Mouse (Mus musculus): ENCODE measurements around the gene Phkg1. TPM values are rescaled to one million over a fixed set of nuclear protein-coding genes. Genes with fewer than 3 reads are reported as not detected.

Phkg1 gene
- polyA plus RNA-seq, 1 experiment from 2014 or later, result 0.26 TPM

DNA sequence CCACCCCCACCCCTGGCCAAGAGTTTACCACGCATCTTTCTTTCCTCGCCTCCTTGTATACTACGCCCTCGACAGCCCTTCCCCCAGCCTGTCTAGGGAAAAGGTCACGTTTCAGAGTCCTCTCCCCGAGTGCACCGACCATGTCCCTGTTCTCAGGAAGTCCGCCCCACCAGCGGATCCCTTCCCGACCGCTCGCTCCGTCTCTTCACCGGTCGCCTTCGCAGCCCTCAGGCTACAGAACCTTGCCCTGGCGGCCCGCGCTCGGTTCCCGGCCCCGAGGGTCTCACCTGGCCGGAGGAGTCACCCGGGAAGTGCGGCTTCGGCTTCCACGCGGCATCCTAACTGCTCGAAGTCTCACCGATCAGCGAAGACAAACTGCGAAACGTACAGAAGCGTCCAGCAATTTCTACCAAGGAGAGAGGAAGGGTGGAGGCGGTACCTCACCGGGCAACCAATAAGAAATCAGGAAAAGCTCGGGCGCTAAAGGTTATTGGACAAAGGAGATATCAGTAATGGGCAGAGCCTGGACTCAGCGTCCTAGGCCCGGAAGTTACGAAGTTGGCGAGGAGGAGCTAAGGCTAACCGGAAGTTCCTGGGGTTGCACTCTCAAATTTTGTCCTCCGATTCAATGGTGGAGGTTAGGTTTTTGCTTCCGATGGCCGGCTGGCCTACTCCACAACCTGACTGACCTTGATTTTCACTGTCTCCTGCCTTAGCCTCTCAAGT lies 11.3 kb downstream of the Phkg1 start, which contains the start of gene Chchd2:
TSS of gene Chchd2 (minus strand) at position 560 of the 726 bp plus-strand sequence.
- DNase-seq (ENCODE audit: low spot score), result peak; percentile 94
- WGBS, result under 1% methylated on average over 46 of the region's 46 CpGs
- H3K4me1 ChIP-seq (replicated peaks), result peaks cover 14% of the 10 kb centered on the region
- no peaks in the 10 kb centered on the region for H3K27me3 ChIP-seq (ENCODE audit: insufficient read depth, poor library complexity, severe bottlenecking)
- no peaks in the 10 kb centered on the region for H3K9me3 ChIP-seq
- H3K27ac ChIP-seq, result peak within 1 kb of the TSS; percentile 96
- peak within 1 kb of the TSS; percentile 93 for H3K4me3 ChIP-seq
- peaks cover 31% of the 10 kb centered on the region for H3K36me3 ChIP-seq

GRCm38 (mm10) chr5:129886271-129886670 lies 12.1 kb downstream of the Phkg1 start:
- no peaks in the 10 kb centered on the region for H3K27me3 ChIP-seq (ENCODE audit: insufficient read depth, poor library complexity, severe bottlenecking)
- H3K36me3 ChIP-seq, result peaks cover 40% of the 10 kb centered on the region
- peak; percentile 7 for DNase-seq (ENCODE audit: low spot score)
- peak overlapping the region; percentile 93 for H3K4me3 ChIP-seq
- H3K4me1 ChIP-seq (replicated peaks), result peaks cover 14% of the 10 kb centered on the region
- H3K9me3 ChIP-seq, result no peaks in the 10 kb centered on the region
- WGBS, result 51% methylated on average over 10 of the region's 10 CpGs
- peak overlapping the region; percentile 96 for H3K27ac ChIP-seq

GRCm38 (mm10) chr5:129879888-129880287 lies 18.5 kb downstream of the Phkg1 start:
- Histone ChIP-seq H3K27me3 (ENCODE audit: insufficient read depth, poor library complexity, severe bottlenecking) (no peaks in the 10 kb centered on the region), H3K27ac (no peak overlapping the region), H3K9me3 (no peaks in the 10 kb centered on the region), H3K4me1 (replicated peaks) (no peaks in the 10 kb centered on the region), H3K36me3 (peaks cover 50% of the 10 kb centered on the region), H3K4me3 (no peak overlapping the region)
- 65% methylated on average over 3 of the region's 3 CpGs for WGBS
- DNase-seq (ENCODE audit: low spot score), result no peak

DNA sequence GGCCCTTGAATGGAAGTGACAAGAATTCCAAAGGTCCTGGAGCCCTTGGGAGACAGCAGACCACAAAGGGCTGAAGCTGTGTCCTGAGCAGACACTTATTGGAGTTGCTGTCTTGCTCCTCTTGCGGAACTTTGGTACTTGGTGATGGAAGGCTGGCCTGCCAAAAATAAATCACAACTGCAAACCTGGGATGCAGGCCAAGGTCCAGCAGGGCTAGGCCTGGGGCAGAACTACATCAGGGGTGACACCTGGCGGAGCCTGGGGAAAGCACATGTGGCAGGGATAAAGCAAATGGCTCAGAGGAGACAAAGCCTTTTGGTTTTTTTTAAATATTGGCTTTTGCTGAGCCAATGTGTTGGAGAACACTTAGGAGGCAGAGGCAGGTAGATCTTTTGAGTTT lies 19.4 kb downstream of the Phkg1 start:
- H3K4me3 ChIP-seq, result no peak overlapping the region
- H3K27me3 ChIP-seq (ENCODE audit: insufficient read depth, poor library complexity, severe bottlenecking), result no peaks in the 10 kb centered on the region
- H3K9me3 ChIP-seq, result no peaks in the 10 kb centered on the region
- WGBS, result 58% methylated on average over 2 of the region's 2 CpGs
- H3K27ac ChIP-seq, result no peak overlapping the region
- H3K36me3 ChIP-seq, result peaks cover 40% of the 10 kb centered on the region
- no peaks in the 10 kb centered on the region for H3K4me1 ChIP-seq (replicated peaks)
- DNase-seq (ENCODE audit: low spot score), result peak; percentile 21

GRCm38 (mm10) chr5:129877731-129878455 lies 20.5 kb downstream of the Phkg1 start:
- no peak for DNase-seq (ENCODE audit: low spot score)
- H3K9me3 ChIP-seq, result no peaks in the 10 kb centered on the region
- WGBS, result 75% methylated on average over 9 of the region's 9 CpGs

DNA sequence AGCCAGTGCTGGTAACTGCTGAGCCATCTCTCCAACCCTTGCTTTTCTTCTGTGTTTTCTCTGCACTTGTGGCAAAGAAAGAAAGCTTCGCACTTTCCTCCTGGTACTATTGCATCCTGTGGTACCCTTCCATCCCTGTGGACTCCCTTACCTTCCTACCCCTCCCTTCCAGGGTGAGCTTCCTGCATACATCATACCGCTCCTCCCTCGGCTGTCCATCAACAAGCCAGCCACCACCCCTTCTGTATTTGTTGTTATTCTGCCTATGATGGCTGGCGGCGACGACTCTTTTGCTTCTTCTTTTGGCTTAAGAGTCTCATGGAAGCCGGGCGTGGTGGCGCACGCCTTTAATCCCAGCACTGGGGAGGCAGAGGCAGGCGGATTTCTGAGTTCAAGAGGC lies 23.3 kb downstream of the Phkg1 start:
- Histone ChIP-seq H3K4me3 (no peak overlapping the region), H3K27me3 (ENCODE audit: insufficient read depth, poor library complexity, severe bottlenecking) (no peaks in the 10 kb centered on the region)
- no peak for DNase-seq (ENCODE audit: low spot score)

More at GRCm38 (mm10) chr5:129877731-129878455, 20.5 kb downstream of the Phkg1 start:
- no peak overlapping the region for H3K27ac ChIP-seq
- H3K36me3 ChIP-seq, result peaks cover 32% of the 10 kb centered on the region
- H3K4me3 ChIP-seq, result no peak overlapping the region
- no peaks in the 10 kb centered on the region for H3K4me1 ChIP-seq (replicated peaks)
- H3K27me3 ChIP-seq (ENCODE audit: insufficient read depth, poor library complexity, severe bottlenecking), result no peaks in the 10 kb centered on the region

GRCm38 (mm10) chr5:129873942-129874341 lies 24.4 kb downstream of the Phkg1 start:
- H3K27me3 ChIP-seq (ENCODE audit: insufficient read depth, poor library complexity, severe bottlenecking), result no peaks in the 10 kb centered on the region
- H3K36me3 ChIP-seq, result no peaks in the 10 kb centered on the region
- no peaks in the 10 kb centered on the region for H3K9me3 ChIP-seq
- H3K27ac ChIP-seq, result no peak overlapping the region
- DNase-seq (ENCODE audit: low spot score), result no peak
- H3K4me1 ChIP-seq (replicated peaks), result no peaks in the 10 kb centered on the region
- no peak overlapping the region for H3K4me3 ChIP-seq
- WGBS, result 85% methylated on average over 12 of the region's 12 CpGs

More for the DNA sequence above, 23.3 kb downstream of the Phkg1 start:
- no peaks in the 10 kb centered on the region for H3K9me3 ChIP-seq
- WGBS, result 79% methylated on average over 11 of the region's 11 CpGs
- no peak overlapping the region for H3K27ac ChIP-seq
- peaks cover 6% of the 10 kb centered on the region for H3K36me3 ChIP-seq
- no peaks in the 10 kb centered on the region for H3K4me1 ChIP-seq (replicated peaks)

DNA sequence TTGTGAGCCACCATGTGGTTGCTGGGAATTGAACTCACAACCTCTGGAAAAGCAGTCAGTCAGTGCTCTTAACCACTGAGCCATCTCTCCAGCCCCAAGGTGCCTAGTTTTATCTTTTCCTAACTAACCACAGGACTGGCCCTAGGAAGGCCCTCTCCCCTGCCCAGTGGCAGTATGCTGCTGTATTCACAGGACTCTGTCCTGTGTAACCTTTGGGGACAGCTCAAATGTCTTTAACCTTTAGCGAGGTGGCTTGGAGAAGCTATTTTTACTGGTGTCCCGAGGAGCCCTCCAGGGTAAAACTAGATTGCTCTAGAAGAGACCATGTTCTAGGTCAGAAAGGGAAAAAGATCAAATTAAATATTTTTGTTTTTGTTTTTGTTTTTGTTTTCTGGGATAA lies 27.1 kb downstream of the Phkg1 start:
- no peak overlapping the region for H3K4me3 ChIP-seq
- 77% methylated on average over 2 of the region's 2 CpGs for WGBS
- no peaks in the 10 kb centered on the region for H3K4me1 ChIP-seq (replicated peaks)
- no peak overlapping the region for H3K27ac ChIP-seq
- no peaks in the 10 kb centered on the region for H3K27me3 ChIP-seq (ENCODE audit: insufficient read depth, poor library complexity, severe bottlenecking)
- DNase-seq (ENCODE audit: low spot score), result no peak
- no peaks in the 10 kb centered on the region for H3K36me3 ChIP-seq
- no peaks in the 10 kb centered on the region for H3K9me3 ChIP-seq

- H3K27ac ChIP-seq, result no peak overlapping the region
- H3K27me3 ChIP-seq (ENCODE audit: insufficient read depth, poor library complexity, severe bottlenecking), result no peaks in the 10 kb centered on the region
- no peak overlapping the region for H3K4me3 ChIP-seq
- no peaks in the 10 kb centered on the region for H3K36me3 ChIP-seq
- no peaks in the 10 kb centered on the region for H3K9me3 ChIP-seq
- 87% methylated on average over 19 of the region's 19 CpGs for WGBS
- H3K4me1 ChIP-seq (replicated peaks), result peaks cover 2% of the 10 kb centered on the region
- no peak for DNase-seq (ENCODE audit: low spot score)
Measured at GRCm38 (mm10) chr5:129869238-129869995, 28.9 kb downstream of the Phkg1 start.

- no peak for DNase-seq (ENCODE audit: low spot score)
- no peaks in the 10 kb centered on the region for H3K27me3 ChIP-seq (ENCODE audit: insufficient read depth, poor library complexity, severe bottlenecking)
- 90% methylated on average over 12 of the region's 12 CpGs for WGBS
- peaks cover 23% of the 10 kb centered on the region for H3K36me3 ChIP-seq
- H3K4me3 ChIP-seq, result no peak overlapping the region
- H3K9me3 ChIP-seq, result peaks cover 7% of the 10 kb centered on the region; the same call in 1 of the 2 replicates
- H3K27ac ChIP-seq, result no peak overlapping the region
- H3K4me1 ChIP-seq (replicated peaks), result peaks cover 7% of the 10 kb centered on the region
Measured at GRCm38 (mm10) chr5:129865841-129866240, 32.5 kb downstream of the Phkg1 start.

GRCm38 (mm10) chr5:129864467-129864866 lies 33.9 kb downstream of the Phkg1 start:
- H3K27me3 ChIP-seq (ENCODE audit: insufficient read depth, poor library complexity, severe bottlenecking), result no peaks in the 10 kb centered on the region
- WGBS, result 12% methylated on average over 18 of the region's 18 CpGs
- H3K4me3 ChIP-seq, result no peak overlapping the region; the same call in 1 of the 2 replicates
- no peak overlapping the region; the same call in 1 of the 2 replicates for H3K27ac ChIP-seq
- peaks cover 7% of the 10 kb centered on the region; the same call in 1 of the 2 replicates for H3K9me3 ChIP-seq
- DNase-seq (ENCODE audit: low spot score), result peak; percentile 51
- H3K4me1 ChIP-seq (replicated peaks), result peaks cover 7% of the 10 kb centered on the region
- H3K36me3 ChIP-seq, result peaks cover 36% of the 10 kb centered on the region

DNA sequence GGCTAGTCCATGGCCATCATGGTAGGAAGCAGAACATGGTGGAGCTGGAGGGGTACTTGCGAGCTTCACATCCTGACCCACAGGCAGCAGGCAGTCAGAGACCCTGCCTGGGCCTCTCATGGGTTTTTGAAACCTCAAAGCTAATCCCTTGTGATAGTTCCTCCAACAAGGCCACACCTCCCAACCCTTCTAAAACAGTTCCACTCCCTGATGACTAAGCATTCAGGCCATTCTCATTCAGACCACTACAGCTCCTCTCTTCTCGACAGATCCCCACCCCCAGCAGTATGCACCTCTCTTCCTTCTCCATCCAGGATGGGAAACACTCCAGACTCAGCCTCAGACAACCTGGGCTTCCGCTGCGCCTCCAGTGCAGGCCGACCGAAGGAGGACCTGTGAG lies 36.0 kb downstream of the Phkg1 start:
- Histone ChIP-seq H3K27ac (no peak overlapping the region), H3K4me1 (replicated peaks) (peaks cover 7% of the 10 kb centered on the region), H3K27me3 (ENCODE audit: insufficient read depth, poor library complexity, severe bottlenecking) (no peaks in the 10 kb centered on the region), H3K9me3 (peaks cover 7% of the 10 kb centered on the region; the same call in 1 of the 2 replicates), H3K36me3 (peaks cover 51% of the 10 kb centered on the region), H3K4me3 (no peak overlapping the region)
- no peak for DNase-seq (ENCODE audit: low spot score)
- WGBS, result 96% methylated on average over 6 of the region's 6 CpGs
